Mouse (Mus musculus): Measurements from ENCODE around the gene Med15. TPM values are rescaled to one million over a fixed set of nuclear protein-coding genes. Genes with fewer than 3 reads are reported as not detected.

Gene Med15
- polyA plus RNA-seq, 1 experiment: 110 TPM

- TF ChIP-seq POLR2A (IDR thresholded peaks at IDR 0.05; ENCODE audit: low read depth, low read length): no peak
- no peak for DNase-seq (ENCODE audit: low read depth in 1 of 2, low spot score in 2 of 2)
- Histone ChIP-seq H3K4me3 (ENCODE audit: extremely low read depth, insufficient read depth, insufficient read length) (no peak overlapping the region), H3K4me1 (ENCODE audit: control insufficient read depth, insufficient read depth, insufficient read length) (no peaks in the 10 kb centered on the region), H3K27ac (ENCODE audit: insufficient read depth, low read length) (no peak overlapping the region), H3K36me3 (ENCODE audit: control insufficient read depth, insufficient read depth, low read length) (no peaks in the 10 kb centered on the region), H3K27me3 (ENCODE audit: control insufficient read depth, insufficient read depth, low read length) (no peaks in the 10 kb centered on the region; the same call in 1 of the 2 replicates)
- 75% methylated on average over 2 of the region's 2 CpGs for WGBS
These were observed 955 bp upstream of the Med15 start for GRCm38 (mm10) chr16:17733646-17734045.

- no peak for TF ChIP-seq POLR2A (IDR thresholded peaks at IDR 0.05; ENCODE audit: low read depth, low read length)
- TF ChIP-seq CTCF (IDR thresholded peaks at IDR 0.05; ENCODE audit: extremely low read depth, insufficient read depth, insufficient read length, insufficient replicate concordance): no peak
- WGBS: 73% methylated on average over 6 of the region's 6 CpGs
- no peak overlapping the region for H3K27ac ChIP-seq (ENCODE audit: insufficient read depth, low read length)
- no peaks in the 10 kb centered on the region for H3K36me3 ChIP-seq (ENCODE audit: control insufficient read depth, insufficient read depth, low read length)
- DNase-seq (ENCODE audit: low read depth in 1 of 2, low spot score in 2 of 2): no peak
- H3K27me3 ChIP-seq (ENCODE audit: control insufficient read depth, insufficient read depth, low read length): no peaks in the 10 kb centered on the region; the same call in 1 of the 2 replicates
- H3K4me1 ChIP-seq (ENCODE audit: control insufficient read depth, insufficient read depth, insufficient read length): no peaks in the 10 kb centered on the region
- no peak overlapping the region for H3K4me3 ChIP-seq (ENCODE audit: extremely low read depth, insufficient read depth, insufficient read length)
These were observed 260 bp downstream of the Med15 start for GRCm38 (mm10) chr16:17732431-17732830.

- no peak overlapping the region for H3K27ac ChIP-seq (ENCODE audit: insufficient read depth, low read length)
- WGBS: 36% methylated on average over 3 of the region's 3 CpGs
- TF ChIP-seq CTCF (IDR thresholded peaks at IDR 0.05; ENCODE audit: extremely low read depth, insufficient read depth, insufficient read length, insufficient replicate concordance) (no peak), POLR2A (IDR thresholded peaks at IDR 0.05; ENCODE audit: low read depth, low read length) (no peak)
These were observed 670 bp downstream of the Med15 start for GRCm38 (mm10) chr16:17732021-17732420.

GRCm38 (mm10) chr16:17729974-17730373, 2.7 kb downstream of the Med15 start:
- Histone ChIP-seq H3K27ac (ENCODE audit: insufficient read depth, low read length) (no peak overlapping the region), H3K36me3 (ENCODE audit: control insufficient read depth, insufficient read depth, low read length) (no peaks in the 10 kb centered on the region), H3K4me3 (ENCODE audit: extremely low read depth, insufficient read depth, insufficient read length) (no peak overlapping the region), H3K27me3 (ENCODE audit: control insufficient read depth, insufficient read depth, low read length) (no peaks in the 10 kb centered on the region; the same call in 1 of the 2 replicates), H3K4me1 (ENCODE audit: control insufficient read depth, insufficient read depth, insufficient read length) (peaks cover 4% of the 10 kb centered on the region; the same call in 1 of the 2 replicates)
- DNase-seq (ENCODE audit: low read depth in 1 of 2, low spot score in 2 of 2): no peak
- no peak for TF ChIP-seq POLR2A (IDR thresholded peaks at IDR 0.05; ENCODE audit: low read depth, low read length)
- TF ChIP-seq CTCF (IDR thresholded peaks at IDR 0.05; ENCODE audit: extremely low read depth, insufficient read depth, insufficient read length, insufficient replicate concordance): no peak

More at GRCm38 (mm10) chr16:17732021-17732420, 670 bp downstream of the Med15 start:
- Histone ChIP-seq H3K4me1 (ENCODE audit: control insufficient read depth, insufficient read depth, insufficient read length) (peaks cover 2% of the 10 kb centered on the region; the same call in 1 of the 2 replicates), H3K4me3 (ENCODE audit: extremely low read depth, insufficient read depth, insufficient read length) (no peak overlapping the region), H3K36me3 (ENCODE audit: control insufficient read depth, insufficient read depth, low read length) (no peaks in the 10 kb centered on the region), H3K27me3 (ENCODE audit: control insufficient read depth, insufficient read depth, low read length) (no peaks in the 10 kb centered on the region; the same call in 1 of the 2 replicates)
- DNase-seq (ENCODE audit: low read depth in 1 of 2, low spot score in 2 of 2): no peak

- Histone ChIP-seq H3K4me1 (ENCODE audit: control insufficient read depth, insufficient read depth, insufficient read length) (peaks cover 4% of the 10 kb centered on the region; the same call in 1 of the 2 replicates), H3K27ac (ENCODE audit: insufficient read depth, low read length) (no peak overlapping the region), H3K36me3 (ENCODE audit: control insufficient read depth, insufficient read depth, low read length) (no peaks in the 10 kb centered on the region), H3K4me3 (ENCODE audit: extremely low read depth, insufficient read depth, insufficient read length) (no peak overlapping the region), H3K27me3 (ENCODE audit: control insufficient read depth, insufficient read depth, low read length) (no peaks in the 10 kb centered on the region)
- TF ChIP-seq POLR2A (IDR thresholded peaks at IDR 0.05; ENCODE audit: low read depth, low read length): no peak; the same call in 1 of the 2 replicates
- TF ChIP-seq CTCF (IDR thresholded peaks at IDR 0.05; ENCODE audit: extremely low read depth, insufficient read depth, insufficient read length, insufficient replicate concordance): peak; percentile 14; the same call in 1 of the 2 replicates
- DNase-seq (ENCODE audit: low read depth in 1 of 2, low spot score in 2 of 2): peak; percentile 63 to 70
- WGBS: 14% methylated on average over 5 of the region's 5 CpGs
These were observed 5.4 kb downstream of the Med15 start for GRCm38 (mm10) chr16:17727179-17727861.

GRCm38 (mm10) chr16:17724448-17724847, 8.2 kb downstream of the Med15 start:
- DNase-seq (ENCODE audit: low read depth in 1 of 2, low spot score in 2 of 2): no peak

GRCm38 (mm10) chr16:17723325-17723626, 9.4 kb downstream of the Med15 start:
- WGBS: 74% methylated on average over 1 of the region's 1 CpGs
- Histone ChIP-seq H3K27ac (ENCODE audit: insufficient read depth, low read length) (no peak overlapping the region), H3K27me3 (ENCODE audit: control insufficient read depth, insufficient read depth, low read length) (no peaks in the 10 kb centered on the region), H3K4me1 (ENCODE audit: control insufficient read depth, insufficient read depth, insufficient read length) (peaks cover 4% of the 10 kb centered on the region; the same call in 1 of the 2 replicates), H3K4me3 (ENCODE audit: extremely low read depth, insufficient read depth, insufficient read length) (no peak overlapping the region), H3K36me3 (ENCODE audit: control insufficient read depth, insufficient read depth, low read length) (no peaks in the 10 kb centered on the region)
- no peak for DNase-seq (ENCODE audit: low read depth in 1 of 2, low spot score in 2 of 2)
- TF ChIP-seq POLR2A (IDR thresholded peaks at IDR 0.05; ENCODE audit: low read depth, low read length) (no peak), CTCF (IDR thresholded peaks at IDR 0.05; ENCODE audit: extremely low read depth, insufficient read depth, insufficient read length, insufficient replicate concordance) (no peak)

More at GRCm38 (mm10) chr16:17724448-17724847, 8.2 kb downstream of the Med15 start:
- no peaks in the 10 kb centered on the region for H3K27me3 ChIP-seq (ENCODE audit: control insufficient read depth, insufficient read depth, low read length)
- WGBS: 96% methylated on average over 3 of the region's 3 CpGs
- no peaks in the 10 kb centered on the region for H3K36me3 ChIP-seq (ENCODE audit: control insufficient read depth, insufficient read depth, low read length)
- peaks cover 4% of the 10 kb centered on the region; the same call in 1 of the 2 replicates for H3K4me1 ChIP-seq (ENCODE audit: control insufficient read depth, insufficient read depth, insufficient read length)
- no peak overlapping the region for H3K4me3 ChIP-seq (ENCODE audit: extremely low read depth, insufficient read depth, insufficient read length)
- TF ChIP-seq CTCF (IDR thresholded peaks at IDR 0.05; ENCODE audit: extremely low read depth, insufficient read depth, insufficient read length, insufficient replicate concordance): no peak
- no peak for TF ChIP-seq POLR2A (IDR thresholded peaks at IDR 0.05; ENCODE audit: low read depth, low read length)
- H3K27ac ChIP-seq (ENCODE audit: insufficient read depth, low read length): no peak overlapping the region

All from spleen, adult 2 months (tissue).